Mouse (Mus musculus) adrenal gland, adult 8-10 months (tissue): ENCODE measurements around the gene Endou. TPM values are rescaled to one million over a fixed set of nuclear protein-coding genes. Genes with fewer than 3 reads are reported as not detected.

ENCODE experiments used
- DNase-seq: peaks from one replicate; pipeline ENCODE4 v3.0.0; 2022
- total RNA-seq, 4 experiments: library from RNA; stranded (reverse); gene quantifications; 2 replicates each; pipeline ENCODE4 v1.2.4; 2022

The Endou gene
- total RNA-seq, 4 experiments from 2014 or later = 0.35 to 1.2 (median 0.75) TPM

DNA sequence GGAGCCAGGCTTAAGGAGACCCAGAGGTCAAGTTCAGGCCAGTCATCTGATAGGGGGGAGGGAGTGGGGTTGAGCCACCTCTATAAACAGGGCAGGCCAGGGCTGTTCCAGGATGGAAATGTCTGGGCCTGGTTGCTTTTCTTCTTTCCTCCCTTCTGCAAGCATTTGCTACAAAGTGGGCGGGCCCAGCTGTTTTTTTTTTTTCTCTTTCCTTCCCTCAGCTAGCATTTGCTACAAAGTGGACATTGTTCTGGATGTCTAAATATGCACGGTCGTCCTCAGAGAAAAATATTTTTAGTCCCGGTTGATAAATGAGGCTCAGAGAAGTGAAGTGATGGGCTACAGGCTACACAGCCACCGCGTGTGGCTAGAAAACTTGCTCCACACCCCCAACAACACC is 23.3 kb upstream of the Endou start:
- no peak for DNase-seq

DNA sequence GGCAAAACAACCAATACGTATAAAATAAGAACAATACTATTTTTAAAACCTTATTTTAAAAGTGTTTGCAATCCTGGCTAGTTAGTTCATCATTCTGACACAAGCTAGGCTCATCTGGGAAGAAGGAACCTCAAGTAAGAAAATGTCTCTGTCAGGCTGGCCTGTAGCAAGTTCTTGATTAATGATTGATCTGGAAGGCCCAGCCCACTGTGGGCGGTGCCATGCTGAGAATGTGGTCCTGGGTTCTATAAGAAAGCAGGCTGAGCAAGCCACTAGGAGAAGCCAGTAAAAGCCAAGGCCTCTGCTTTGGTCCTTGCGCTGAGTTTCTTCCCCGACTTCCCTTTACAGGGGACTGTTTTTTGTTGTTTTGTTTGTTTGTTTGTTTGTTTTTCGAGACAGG is 21.4 kb upstream of the Endou start:
- DNase-seq = no peak

DNA sequence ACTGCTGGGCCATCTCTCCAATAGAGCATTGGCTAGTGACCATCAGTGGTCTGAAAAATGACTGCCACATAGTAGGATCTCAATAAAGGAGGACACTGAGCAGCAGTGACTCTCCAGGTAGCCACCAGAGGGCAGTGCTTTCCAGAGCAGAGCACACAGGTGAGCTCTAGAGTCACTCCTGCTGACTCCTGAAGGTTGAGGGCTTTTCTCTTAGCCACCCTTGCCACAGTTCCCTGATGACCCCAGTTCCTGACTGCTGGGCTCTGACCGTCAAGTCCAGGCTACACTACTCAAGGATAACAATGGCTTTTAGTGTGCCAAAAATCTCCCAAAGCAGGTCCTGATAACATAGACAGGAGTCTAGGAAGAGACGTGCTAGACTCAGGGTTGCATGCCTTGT is 20.5 kb upstream of the Endou start:
- no peak for DNase-seq

DNA sequence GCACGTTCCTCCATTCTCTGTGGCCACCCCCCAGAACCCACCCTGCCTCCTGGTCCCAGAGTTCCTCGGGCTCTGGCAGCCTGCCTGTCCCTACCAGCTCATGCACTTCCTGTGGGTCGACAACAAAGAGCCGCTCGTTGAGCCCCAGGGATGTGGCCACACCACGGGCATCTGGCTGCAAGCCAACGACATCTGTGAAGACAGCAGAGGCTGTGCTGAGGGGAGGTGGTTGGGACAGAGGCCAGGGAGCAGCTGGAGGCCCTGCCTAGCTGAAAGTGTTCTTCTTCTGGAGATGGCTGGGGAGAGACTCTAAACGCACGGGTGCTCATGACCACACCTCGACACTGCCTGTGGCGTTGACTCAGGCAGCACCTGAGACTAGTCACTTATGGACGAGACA is 19.6 kb upstream of the Endou start:
- peak; percentile 64 for DNase-seq

DNA sequence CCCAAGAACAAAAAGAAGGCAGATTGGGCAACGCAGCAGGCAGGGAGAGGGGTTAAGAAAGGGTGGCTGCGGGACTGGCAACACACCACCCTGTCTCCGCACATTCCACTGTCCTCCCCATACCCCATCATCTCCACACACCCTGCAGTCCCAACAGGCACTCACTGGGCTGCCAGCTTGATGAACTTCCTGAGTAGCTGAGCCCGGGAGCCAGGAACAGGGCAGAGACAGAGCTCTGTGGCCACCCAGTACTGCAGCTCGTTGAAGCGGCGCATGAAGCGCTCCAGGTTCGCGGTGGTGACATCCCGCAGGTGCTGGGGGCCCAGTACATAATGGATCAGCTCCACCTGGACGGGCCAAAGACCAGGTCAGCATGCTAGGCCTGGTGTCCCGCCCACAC is 18.7 kb upstream of the Endou start:
- DNase-seq = no peak

DNA sequence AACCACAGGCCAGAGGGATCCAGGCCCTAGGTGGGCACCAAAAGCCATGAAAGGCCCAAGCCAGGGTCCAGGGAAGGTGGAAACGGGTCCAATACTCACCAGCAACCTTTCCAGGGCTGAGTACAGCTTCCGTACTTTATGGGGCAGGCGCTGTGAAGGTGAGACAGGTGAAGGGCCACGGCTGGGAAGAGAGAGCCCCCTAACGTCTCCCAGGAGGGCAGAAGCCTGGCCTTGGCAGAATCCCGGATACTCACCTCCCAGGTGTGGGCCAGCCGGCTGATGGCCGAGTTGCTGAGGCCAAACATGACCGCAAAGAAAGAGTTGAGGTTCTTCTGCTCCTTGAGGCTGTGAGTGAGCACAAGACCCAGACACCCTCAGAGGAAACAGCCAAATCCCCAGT is 18.3 kb upstream of the Endou start:
- DNase-seq = no peak

DNA sequence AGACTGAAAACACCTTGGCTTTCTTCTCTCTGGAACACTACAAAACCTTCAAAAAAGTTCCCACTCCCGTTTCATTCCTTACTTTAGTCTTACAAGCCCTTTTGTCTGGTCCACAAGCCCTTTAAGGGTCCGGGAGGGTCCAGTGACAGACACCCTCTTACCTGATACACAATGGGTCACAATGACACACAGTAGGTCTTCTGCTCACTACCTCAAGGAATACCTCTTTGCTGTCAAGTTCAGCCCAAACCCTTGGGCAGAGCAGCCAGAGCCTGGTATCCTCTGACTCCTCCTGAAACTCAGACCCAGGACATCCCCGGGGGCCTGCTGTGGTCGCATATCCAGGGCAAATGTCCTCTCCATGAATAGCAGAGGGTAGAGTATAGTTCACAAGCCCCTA is 17.8 kb upstream of the Endou start:
- no peak for DNase-seq

DNA sequence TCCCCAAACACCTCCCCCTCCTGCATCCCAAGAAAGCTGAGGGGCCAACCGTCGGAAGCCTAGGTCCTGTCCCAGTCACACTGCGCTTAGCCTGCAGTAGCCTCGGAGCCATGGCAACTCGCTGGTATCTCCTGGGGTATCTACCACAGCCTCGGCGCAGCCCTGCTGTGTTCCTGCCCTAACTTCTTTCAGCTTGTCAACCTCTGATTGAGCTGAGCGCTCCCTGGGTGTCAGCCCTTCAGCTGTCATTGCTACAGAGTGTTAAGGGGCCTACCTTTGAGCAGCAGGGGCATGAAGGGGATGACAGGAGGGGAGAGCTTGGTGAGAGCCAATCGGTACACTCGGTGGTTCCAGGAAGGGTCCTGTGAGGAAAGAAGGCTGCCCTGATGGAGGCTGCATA is 17.2 kb upstream of the Endou start:
- no peak for DNase-seq

DNA sequence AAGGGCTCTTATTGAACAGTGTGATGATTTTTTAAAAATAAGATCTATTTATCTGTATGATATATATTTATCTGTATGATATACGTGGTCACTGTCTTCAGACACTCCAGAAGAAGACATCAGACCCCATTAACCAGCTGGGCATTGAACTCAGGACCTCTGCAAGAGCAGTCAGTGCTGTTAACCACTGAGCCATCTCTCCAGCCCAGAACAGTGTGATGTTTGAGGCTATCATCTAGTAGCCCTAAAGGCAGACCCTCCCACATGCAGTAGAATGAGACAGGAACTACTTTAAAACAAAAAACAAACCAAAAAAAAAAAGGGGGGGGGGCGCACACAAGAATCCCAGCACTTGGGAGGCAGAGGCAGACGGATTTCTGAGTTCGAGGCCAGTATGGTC is 16.3 kb upstream of the Endou start:
- DNase-seq = no peak

DNA sequence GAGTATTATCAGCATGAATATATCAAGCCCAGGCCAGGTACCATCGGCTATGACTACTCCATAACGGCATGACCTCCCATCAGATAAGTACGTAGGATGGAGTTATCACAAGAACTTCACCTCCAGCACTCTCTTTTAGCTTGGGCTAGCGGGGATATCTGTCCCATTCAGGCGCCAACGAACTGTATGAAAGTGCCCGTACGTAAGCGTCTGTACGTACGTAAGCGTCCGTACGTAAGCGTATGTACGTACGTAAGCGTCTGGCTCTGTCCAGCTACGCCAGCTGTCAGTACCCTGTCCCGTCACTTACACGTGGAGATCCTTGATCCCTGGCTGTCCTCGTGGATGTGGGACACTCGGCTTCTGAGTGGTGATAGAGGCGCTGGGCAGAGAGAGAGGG is 15.6 kb upstream of the Endou start:
- DNase-seq = no peak

DNA sequence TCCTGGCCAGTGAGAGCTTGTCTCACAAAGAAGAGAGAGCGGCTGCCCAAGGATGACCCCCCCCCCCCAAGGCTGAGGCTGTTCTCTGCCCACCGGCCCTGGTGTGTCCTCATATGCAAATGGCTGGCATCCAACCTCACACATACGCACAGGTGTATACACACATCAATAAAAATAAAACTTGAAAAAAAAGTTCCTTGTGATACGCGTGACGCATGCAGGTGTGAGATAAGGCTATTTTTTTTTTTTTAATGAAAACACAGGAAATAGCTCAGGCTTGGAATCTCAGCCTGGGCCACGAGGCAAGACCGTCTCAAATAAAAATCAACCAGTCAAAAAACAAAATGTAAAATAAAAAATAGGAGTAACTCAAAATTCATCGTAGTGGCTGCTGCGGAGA is 15.1 kb upstream of the Endou start:
- DNase-seq = no peak

DNA sequence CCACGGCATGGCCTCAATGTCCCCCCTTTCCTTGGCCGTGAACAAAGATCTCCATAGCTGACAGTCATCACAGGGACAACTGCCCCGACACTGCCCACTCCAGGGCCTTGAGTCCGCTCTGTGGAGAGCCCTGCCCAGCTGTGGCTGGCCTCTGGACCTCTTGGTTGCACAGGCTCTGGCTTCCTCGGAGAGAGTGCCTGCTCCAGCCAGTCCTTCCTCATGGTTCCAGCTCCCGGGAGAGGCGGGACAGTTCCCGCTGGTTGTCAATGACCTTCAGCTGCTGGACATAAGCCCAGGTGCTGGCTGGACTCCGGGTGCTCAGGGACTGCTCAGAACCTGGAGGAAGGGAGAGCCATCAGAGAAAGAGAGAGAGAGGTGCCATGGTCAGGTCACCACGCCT is 14.2 kb upstream of the Endou start:
- peak; percentile 84 for DNase-seq

DNA sequence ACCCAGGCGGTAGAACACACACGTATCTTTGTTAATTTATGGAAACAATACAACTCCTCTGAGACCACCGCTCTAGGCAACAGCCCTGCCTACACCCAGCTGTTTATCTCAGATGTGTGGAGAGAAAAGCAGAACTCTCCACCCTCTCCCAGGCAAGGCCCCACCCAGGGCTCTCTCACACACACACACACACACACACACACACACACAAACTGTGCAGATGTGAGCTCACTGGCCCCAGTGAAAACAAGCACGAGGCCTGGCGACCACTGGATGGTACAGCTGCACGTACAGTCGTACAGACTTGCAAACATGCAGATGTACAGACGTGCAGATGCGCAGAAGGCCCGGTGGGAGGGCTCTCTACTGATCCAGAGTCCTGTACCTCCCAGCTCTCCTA is 13.8 kb upstream of the Endou start:
- DNase-seq = no peak

DNA sequence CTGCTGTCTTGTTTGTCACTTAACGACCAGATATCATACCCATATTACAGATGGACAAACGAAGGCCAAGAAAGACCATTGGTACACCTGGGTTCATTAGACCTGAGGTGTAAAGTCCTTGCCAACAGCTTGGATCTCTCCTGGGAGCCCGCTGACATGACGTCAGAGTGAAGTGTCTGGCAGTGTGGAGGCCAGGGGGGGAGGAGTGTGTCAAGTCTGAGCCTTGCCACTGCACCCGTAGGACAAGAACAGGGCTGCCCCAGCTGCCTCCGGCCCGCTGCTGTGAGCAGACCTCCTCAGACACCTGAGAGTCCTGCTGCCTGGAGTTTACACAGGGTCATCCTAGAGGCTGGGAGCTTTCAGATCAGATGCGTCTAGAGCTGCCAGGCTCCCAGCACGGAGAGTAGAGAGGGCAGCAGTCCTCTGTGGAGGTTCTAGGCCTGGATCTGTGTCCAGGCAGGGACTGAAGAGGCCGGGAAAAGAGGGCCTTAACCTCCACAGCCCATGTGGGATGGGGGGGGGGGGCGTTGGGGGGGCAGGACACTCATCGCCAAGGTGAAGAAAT is 12.9 kb upstream of the Endou start:
- no peak for DNase-seq

DNA sequence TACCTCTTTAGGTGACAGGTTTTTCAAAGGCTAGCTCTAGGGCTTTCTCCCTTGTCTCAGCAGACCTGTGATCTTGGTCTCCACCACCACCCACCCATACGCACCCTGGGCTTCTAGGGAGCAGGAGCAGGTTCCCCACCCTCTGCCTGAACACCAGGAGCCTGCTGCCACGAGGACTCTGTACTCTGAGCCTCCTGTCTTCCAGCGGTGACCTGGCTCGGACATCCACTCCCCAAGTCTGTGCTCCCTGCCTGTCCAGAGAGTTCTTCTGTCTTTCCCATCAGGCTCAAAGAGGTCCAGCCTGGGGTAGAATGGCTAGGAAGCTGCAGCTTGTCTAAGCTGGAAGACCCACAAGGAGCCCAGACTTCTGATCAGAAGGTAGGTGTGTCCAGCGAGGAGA is 12.1 kb upstream of the Endou start:
- no peak for DNase-seq

DNA sequence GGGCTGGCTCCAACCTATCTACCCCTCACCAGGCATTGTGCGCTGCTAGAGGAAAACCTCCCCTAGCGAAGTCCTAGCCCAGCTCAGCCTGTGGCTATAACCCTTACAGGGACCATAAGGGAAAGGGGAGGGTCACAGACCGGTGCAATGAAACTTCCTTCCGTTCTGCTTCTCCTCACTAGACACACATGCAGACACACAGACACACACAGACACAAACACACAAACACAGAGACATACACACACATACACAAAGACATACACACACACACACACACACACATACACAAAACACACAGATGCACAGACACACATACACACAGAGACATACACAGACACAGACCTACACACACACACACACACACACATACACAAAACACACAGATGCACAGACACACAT is 11.5 kb upstream of the Endou start:
- no peak for DNase-seq

DNA sequence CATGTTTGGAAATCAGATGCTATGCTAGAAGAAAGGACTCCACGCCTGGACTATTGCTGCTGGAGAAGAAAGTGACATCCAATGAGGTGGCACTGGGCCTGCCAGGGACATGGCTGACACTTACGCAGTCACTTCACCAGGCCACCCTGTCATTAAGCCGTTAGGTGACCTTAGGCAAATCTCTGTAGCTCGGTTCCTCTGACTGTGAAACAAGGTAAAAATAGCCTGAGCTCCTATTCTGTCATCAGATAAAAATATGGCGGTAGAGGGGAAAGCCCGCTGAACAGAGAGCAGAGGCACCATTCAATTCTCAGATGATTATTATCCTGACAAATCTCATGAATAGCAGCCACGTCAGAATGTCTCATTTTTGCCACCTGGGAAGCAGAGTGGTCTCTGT is 10.9 kb upstream of the Endou start:
- no peak for DNase-seq

DNA sequence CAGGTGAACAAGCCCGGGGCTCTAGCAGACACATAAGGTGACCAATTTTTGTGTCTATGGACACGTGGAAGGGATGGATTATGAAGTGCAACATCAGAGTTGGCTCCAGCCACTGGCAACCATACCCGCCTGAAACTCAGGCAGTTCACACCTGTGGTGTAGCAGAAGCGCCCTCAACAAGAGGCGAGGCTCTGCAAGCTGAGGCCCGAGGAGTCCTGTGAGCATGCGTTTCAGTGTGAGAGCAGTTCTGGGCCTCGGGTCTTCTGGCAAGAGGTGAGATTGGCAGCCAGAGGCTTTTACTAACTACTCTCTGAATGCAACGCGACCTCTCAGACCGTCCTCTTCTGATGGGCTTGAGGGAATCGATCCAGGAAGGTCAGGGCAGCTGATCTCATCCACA is 10.5 kb upstream of the Endou start:
- no peak for DNase-seq

DNA sequence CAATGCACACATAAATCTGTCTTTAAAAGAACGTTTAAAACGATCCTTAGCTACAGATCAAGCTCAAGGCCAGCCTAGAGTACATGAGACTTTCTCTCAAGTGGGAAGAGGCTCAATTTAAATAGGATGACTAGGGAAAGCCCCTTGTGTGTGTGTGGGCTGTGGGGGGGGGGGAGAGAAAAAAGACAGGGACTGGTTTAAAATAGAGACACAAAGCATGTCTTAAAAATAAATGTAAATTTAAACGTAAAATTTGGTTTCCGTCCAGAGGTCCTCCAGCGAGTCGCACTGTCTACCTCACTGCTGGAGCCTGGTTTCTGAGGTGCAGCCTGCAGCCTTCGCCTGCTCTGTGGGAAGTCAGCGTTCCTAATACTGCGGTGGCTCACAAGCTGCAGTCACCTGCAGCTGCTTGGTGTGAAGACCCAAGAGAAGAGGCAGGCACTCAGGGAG is 9.2 kb upstream of the Endou start:
- DNase-seq = no peak

DNA sequence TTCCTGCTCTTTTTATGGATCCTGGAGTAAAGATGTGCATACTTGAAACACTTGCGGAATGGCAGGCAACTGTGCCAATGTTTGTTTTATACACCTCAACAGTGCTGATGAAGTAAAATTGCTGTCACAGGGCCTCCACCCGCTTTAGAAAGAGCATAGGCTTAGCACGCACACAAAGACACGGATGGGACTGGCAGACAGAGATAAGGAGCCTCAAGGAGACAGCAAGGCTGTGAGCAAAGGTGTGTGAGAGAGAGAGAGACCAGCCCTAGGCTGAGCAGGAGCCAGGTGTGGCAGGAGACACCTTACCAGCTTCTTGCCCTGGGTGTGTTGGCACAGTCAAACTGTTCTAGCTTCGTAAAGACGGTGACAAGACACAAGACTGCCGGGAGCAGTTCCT is 7.8 kb upstream of the Endou start:
- no peak for DNase-seq

DNA sequence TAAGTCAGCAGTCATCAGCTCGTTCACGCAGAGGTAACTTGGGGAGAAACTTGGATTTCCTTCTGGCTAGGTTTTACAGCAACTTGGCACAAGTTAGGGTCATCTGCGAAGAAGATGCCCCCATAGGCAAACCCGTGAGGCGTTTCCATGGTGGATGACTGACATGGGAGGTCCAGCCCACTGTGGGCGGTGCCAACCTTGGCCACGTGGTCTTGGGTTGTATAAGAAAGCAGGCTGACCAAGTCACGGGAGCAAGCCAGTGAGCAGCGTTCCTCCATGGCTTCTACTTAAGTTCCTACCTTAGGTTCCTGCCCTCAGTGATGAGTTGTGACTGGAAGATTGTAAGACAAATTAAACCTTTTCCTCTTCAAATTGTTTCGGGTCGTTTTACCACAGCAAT is 849 bp upstream of the Endou start:
- no peak for DNase-seq

DNA sequence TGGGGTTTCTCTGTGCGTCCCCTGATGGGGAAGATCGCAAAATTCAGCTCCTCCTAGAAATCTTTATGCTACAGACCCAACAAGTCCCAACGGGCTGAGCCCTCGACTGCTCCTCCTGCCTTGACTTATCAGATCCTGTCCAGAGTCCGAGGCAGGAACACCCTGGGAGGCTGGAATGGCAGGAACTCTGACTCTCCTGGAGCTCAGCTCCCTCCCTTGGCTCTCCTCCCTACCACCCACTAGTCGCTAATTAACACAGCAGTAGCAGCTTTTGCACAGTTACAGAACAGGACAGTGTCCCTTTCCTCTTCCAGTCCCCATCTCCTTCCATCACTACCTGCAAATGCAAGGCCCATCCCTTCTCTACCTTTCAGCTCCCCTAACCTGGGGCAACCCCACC is 774 bp downstream of the Endou start:
- DNase-seq = no peak

DNA sequence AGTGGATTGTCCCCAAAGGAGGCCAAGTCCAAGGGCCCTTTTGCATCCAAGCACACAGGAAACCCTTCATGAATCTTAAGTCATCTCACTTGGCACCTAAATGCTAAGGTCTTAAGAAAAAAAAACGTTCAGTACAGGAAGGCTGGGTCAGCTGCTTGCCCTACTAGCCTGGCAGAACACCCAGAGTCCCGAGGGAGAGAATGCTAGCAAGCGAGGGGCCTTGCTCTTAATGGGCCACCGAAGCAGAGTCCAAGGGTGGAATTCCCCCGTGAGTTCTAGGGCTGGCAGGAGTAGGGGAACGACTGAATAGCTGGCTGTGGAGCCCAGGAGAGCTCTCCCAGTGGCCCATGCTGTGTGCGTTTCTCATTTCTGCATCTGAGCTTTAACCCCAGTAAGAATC is 2.3 kb downstream of the Endou start:
- no peak for DNase-seq

DNA sequence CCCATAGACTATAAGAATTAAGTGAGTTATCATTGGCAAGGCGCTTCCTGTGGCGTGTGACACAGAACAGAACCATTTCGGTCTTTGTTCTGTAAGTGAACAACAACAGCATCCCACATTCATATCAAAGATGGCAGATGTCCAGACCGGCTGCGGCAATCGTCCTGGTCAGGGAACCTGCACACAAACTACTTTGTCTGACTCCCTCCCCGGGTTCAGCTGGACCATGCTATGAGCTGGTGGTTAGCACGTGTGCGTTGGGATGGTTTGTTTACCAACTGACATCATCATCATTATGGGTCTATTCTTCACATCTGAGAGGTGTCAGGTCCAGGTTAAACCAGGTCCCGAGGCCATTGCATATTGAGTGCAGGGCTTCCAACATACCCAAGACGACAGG is 2.7 kb downstream of the Endou start:
- no peak for DNase-seq

DNA sequence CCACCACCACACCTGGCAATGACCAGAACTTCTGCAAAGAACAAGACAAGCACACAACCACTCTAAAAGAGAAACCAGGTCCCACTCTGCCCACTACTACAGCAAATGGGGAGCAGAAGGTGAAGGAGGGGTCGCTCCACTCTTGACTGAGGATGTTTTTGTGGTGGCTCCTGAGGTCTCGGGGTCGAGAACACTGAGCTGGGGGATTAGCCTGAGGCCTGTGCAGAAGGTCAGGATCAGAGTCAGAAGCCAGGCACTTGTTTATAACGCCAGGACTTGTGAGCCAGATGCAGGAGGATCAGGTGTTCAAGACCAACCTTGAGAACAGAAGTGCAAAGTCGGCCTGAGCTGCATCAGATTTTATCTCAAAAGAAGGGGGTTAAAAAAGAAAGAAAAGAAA is 3.6 kb downstream of the Endou start:
- DNase-seq = no peak

DNA sequence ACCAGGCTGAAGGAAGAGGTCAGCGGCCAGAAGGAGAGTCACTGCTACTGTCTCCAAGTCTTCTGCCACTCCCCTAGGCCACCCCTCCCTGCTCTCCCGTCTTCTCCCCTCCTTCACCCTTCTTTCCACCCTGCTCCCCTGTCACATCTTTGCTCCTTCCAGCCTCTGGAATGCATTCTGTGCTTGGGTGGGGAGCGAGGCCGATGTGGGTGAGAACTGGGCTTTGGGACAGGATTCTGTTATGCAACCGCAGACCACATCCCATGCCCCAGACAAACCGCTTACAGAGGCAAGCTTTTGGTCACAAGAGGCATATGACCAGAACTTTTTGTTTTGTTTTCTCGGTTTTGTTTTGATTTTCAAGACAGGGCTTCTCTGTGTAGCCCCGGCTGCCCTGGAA is 4.1 kb downstream of the Endou start:
- DNase-seq = no peak
